Mouse (Mus musculus) kidney, adult 2 months (tissue): ENCODE results near the gene Sort1.

Experiments
- CTCF ChIP-seq: fragments of 200-500 bp; conservative IDR thresholded peaks from 2 replicates; pipeline ENCODE4 v1.5.1; 2011; ENCODE audit warnings: low read depth, mild to moderate bottlenecking, control low read depth, low read length, moderate library complexity, mixed read lengths; ENCODE audit not compliant: insufficient read depth, insufficient read length
- POLR2A ChIP-seq: fragments of 200-500 bp; IDR thresholded peaks from one replicate; pipeline ENCODE4 v1.6.1; 2011; ENCODE audit warnings: low read depth, low read length, control low read depth

- TF ChIP-seq POLR2A (no peak), CTCF (no peak)
Measured at GRCm38 (mm10) chr3:108336878-108337277, 53.0 kb downstream of the Sort1 start.
